Mouse (Mus musculus) ES-E14 (cell line): ENCODE measurements around the gene Iqcc. TPM values are rescaled to one million over a fixed set of nuclear protein-coding genes. Genes with fewer than 3 reads are reported as not detected.

Experiments used
- DNase-seq: peaks from one replicate; pipeline ENCODE4 v3.0.0-alpha.2; 2013; ENCODE audit warnings: low read depth, low spot score
- H3K27ac ChIP-seq: 2 replicates; pipeline ENCODE4 v1.5.1; 2012; ENCODE audit warnings: low read depth, mild to moderate bottlenecking, low read length, moderate library complexity, mixed read lengths; ENCODE audit not compliant: poor library complexity, insufficient read depth, severe bottlenecking
- H3K36me3 ChIP-seq: 2 replicates; pipeline ENCODE4 v1.6.1; 2012; ENCODE audit warnings: mild to moderate bottlenecking, low read length, moderate library complexity, mixed read lengths; ENCODE audit not compliant: control insufficient read depth, poor library complexity, insufficient read depth, severe bottlenecking
- H3K4me1 ChIP-seq, 2 experiments: fragments of 150-350 bp in 1 of 2; sonication (generic) in 1 of 2; 2 replicates each; pipeline ENCODE4 v1.6.1; 2012; ENCODE audit warnings: low read length in 2 of 2, mild to moderate bottlenecking in 1 of 2, mixed read lengths in 1 of 2; ENCODE audit not compliant: control insufficient read depth in 2 of 2, insufficient read depth in 2 of 2, poor library complexity in 1 of 2
- H3K4me3 ChIP-seq, 2 experiments: fragments of 150-350 bp in 1 of 2; sonication (generic) in 1 of 2; 2 replicates each; pipeline ENCODE4 v1.5.1; 2012; ENCODE audit warnings: low read length in 2 of 2, low read depth in 1 of 2, mild to moderate bottlenecking in 1 of 2, mixed read lengths in 1 of 2; ENCODE audit not compliant: insufficient read depth in 1 of 2, poor library complexity in 1 of 2, severe bottlenecking in 1 of 2
- H3K9ac ChIP-seq: 2 replicates; pipeline ENCODE4 v1.6.1; 2012; ENCODE audit warnings: low read depth, mild to moderate bottlenecking, low read length, mixed read lengths; ENCODE audit not compliant: poor library complexity, insufficient read depth, severe bottlenecking
- H3K9me3 ChIP-seq: fragments of 150-350 bp; sonication (generic); 2 replicates; pipeline ENCODE4 v1.6.1; 2012; ENCODE audit warnings: low read depth, mild to moderate bottlenecking, low read length; ENCODE audit not compliant: control insufficient read depth, insufficient read depth
- CHD2 ChIP-seq: IDR thresholded peaks from 2 replicates; pipeline ENCODE4 v1.6.1; 2014; ENCODE audit warnings: mild to moderate bottlenecking, low read depth, low read length, inconsistent platforms
- HCFC1 ChIP-seq: IDR thresholded peaks from 2 replicates; pipeline ENCODE4 v1.6.1; 2012; ENCODE audit warnings: low read length, inconsistent platforms, borderline replicate concordance; ENCODE audit not compliant: insufficient read depth
- MAFK ChIP-seq: IDR thresholded peaks from 2 replicates; pipeline ENCODE4 v1.6.1; 2014; ENCODE audit warnings: mild to moderate bottlenecking, low read depth, low read length, inconsistent platforms; ENCODE audit not compliant: insufficient read depth
- ZC3H11A ChIP-seq: IDR thresholded peaks from 2 replicates; pipeline ENCODE4 v1.6.1; 2012; ENCODE audit warnings: low read depth, mild to moderate bottlenecking, inconsistent platforms, low read length, borderline replicate concordance
- ZNF384 ChIP-seq: IDR thresholded peaks from 2 replicates; pipeline ENCODE4 v1.6.1; 2012; ENCODE audit warnings: low read depth, low read length, inconsistent platforms
- in situ Hi-C, 2 experiments: fragments of 600-800 bp; cut with MboI; formaldehyde crosslinking; loops; one replicate each; pipeline ENCODE4 v1.15.1; 2025; ENCODE audit warnings: low sequenced_read_pairs in 2 of 2, inconsistent platforms in 1 of 2; ENCODE audit not compliant: unreplicated experiment in 2 of 2
- total RNA-seq: library from RNA; depleted of rRNA; stranded (reverse); fragments of 300-350 nt; gene quantifications from 2 replicates; pipeline ENCODE4 v1.2.3, GENCODE M21; 2012

Gene Iqcc
- total RNA-seq, 1 experiment = 7.9 TPM

GRCm38 (mm10) chr4:129610026-129610425 is 8.9 kb downstream of the Iqcc start:
- peak overlapping the region; percentile 17; the same call in 1 of the 2 replicates for H3K27ac ChIP-seq
- peak; percentile 41 for DNase-seq
- no peaks in the 10 kb centered on the region for H3K9me3 ChIP-seq
- H3K9ac ChIP-seq = peak overlapping the region; percentile 29
- TF ChIP-seq MAFK = no peak
- no peak for TF ChIP-seq CHD2
- no peak for TF ChIP-seq HCFC1
- no peak for TF ChIP-seq ZNF384
- no peak for TF ChIP-seq ZC3H11A
- H3K36me3 ChIP-seq = peaks cover 10% of the 10 kb centered on the region; the same call in 1 of the 2 replicates
- H3K4me1 ChIP-seq = peaks cover 2 to 25% of the 10 kb centered on the region in 2 experiments; a peak in 2 of 4 replicates
- in situ Hi-C loops = no loop called here
- H3K4me3 ChIP-seq = no peak overlapping the region

- Histone ChIP-seq H3K36me3 (peaks cover 10% of the 10 kb centered on the region; the same call in 1 of the 2 replicates), H3K27ac (peak overlapping the region; percentile 55)
- in situ Hi-C loops = no loop called here
These were observed 9.7 kb downstream of the Iqcc start for GRCm38 (mm10) chr4:129609139-129609631.

GRCm38 (mm10) chr4:129608426-129609025 is 10.4 kb downstream of the Iqcc start:
- Histone ChIP-seq H3K4me1 (peaks cover 6 to 21% of the 10 kb centered on the region in 2 experiments; a peak in 1 of 4 replicates), H3K36me3 (peaks cover 10% of the 10 kb centered on the region; the same call in 1 of the 2 replicates), H3K9ac (peak overlapping the region; percentile 38; the same call in 1 of the 2 replicates), H3K27ac (peak overlapping the region; percentile 70), H3K4me3 (no peak overlapping the region), H3K9me3 (no peaks in the 10 kb centered on the region)
- no peak for TF ChIP-seq ZC3H11A
- no peak for TF ChIP-seq ZNF384
- no peak for TF ChIP-seq HCFC1
- no peak for TF ChIP-seq MAFK
- TF ChIP-seq CHD2 = no peak
- in situ Hi-C loops = no loop called here
- peak; percentile 85 for DNase-seq

More at GRCm38 (mm10) chr4:129609139-129609631, 9.7 kb downstream of the Iqcc start:
- TF ChIP-seq CHD2 (no peak), HCFC1 (no peak), MAFK (no peak), ZC3H11A (no peak), ZNF384 (no peak)
- no peak for DNase-seq
- H3K4me3 ChIP-seq = no peak overlapping the region
- peak overlapping the region; percentile 29; the same call in 1 of the 2 replicates for H3K9ac ChIP-seq
- peaks cover 4 to 25% of the 10 kb centered on the region in 2 experiments; a peak in 2 of 4 replicates for H3K4me1 ChIP-seq
- H3K9me3 ChIP-seq = no peaks in the 10 kb centered on the region

GRCm38 (mm10) chr4:129600233-129601158 is 18.4 kb downstream of the Iqcc start, which contains the start of the genes Eif3i and Tmem234:
Gene Eif3i, minus strand, starts transcription at chr4:129600648.
Gene Tmem234, plus strand, starts transcription at chr4:129600668.
- TF ChIP-seq HCFC1 = peak; percentile 60; the same call in 1 of the 2 replicates
- TF ChIP-seq ZC3H11A = no peak
- no peak for TF ChIP-seq ZNF384
- TF ChIP-seq CHD2 = no peak
- no peak for TF ChIP-seq MAFK
- no peaks in the 10 kb centered on the region for H3K9me3 ChIP-seq
- peak within 1 kb of the TSS; percentile 94 for H3K9ac ChIP-seq
- H3K36me3 ChIP-seq = peaks cover 14% of the 10 kb centered on the region; the same call in 1 of the 2 replicates
- in situ Hi-C loops = no loop called here
- no peak within 1 kb of the TSS for H3K27ac ChIP-seq
- DNase-seq = no peak
- H3K4me3 ChIP-seq = peak within 1 kb of the TSS; percentile 95 to 99
- H3K4me1 ChIP-seq = peaks cover 9 to 13% of the 10 kb centered on the region in 2 experiments; a peak in 3 of 4 replicates
